Mouse (Mus musculus) neural tube, postnatal 0 days (tissue): Measurements from ENCODE around the gene Elfn2. TPM values are rescaled to one million over a fixed set of nuclear protein-coding genes. Genes with fewer than 3 reads are reported as not detected.

Source experiments
- polyA plus RNA-seq: library from polyadenylated mRNA; unstranded; fragments of >200 nt; fragmentation: Nextera tagmentation; extraction: Ambion mirVana; gene quantifications from 2 replicates; pipeline ENCODE4 v1.2.1, GENCODE M21; 2015

Elfn2 gene
- 12.1 and 13.6 TPM in 2 replicates for polyA plus RNA-seq

GRCm38 (mm10) chr15:78718290-78719250 is at the start of gene Elfn2:
Gene Elfn2, minus strand, starts transcription at chr15:78718771.

Other genes with a start within 250 kb of the Elfn2 start
- 0.14 and 0.46 TPM in 2 replicates for gene Il2rb, start 223.5 kb downstream of the Elfn2 start, polyA plus RNA-seq
- gene C1qtnf6, start 187.4 kb downstream of the Elfn2 start, polyA plus RNA-seq: 10.6 and 11.2 TPM in 2 replicates
- 0.53 and 0.59 TPM in 2 replicates for gene Sstr3, start 174.1 kb downstream of the Elfn2 start, polyA plus RNA-seq
- 8.4 and 12.3 TPM in 2 replicates for gene Rac2, start 146.0 kb downstream of the Elfn2 start, polyA plus RNA-seq
- gene Cyth4, start 121.7 kb downstream of the Elfn2 start, polyA plus RNA-seq: 9.4 and 9.8 TPM in 2 replicates
- gene Mfng, start 54.7 kb upstream of the Elfn2 start, polyA plus RNA-seq: 8.2 and 9.7 TPM in 2 replicates
- 2.6 and 3.0 TPM in 2 replicates for gene Card10, start 84.3 kb upstream of the Elfn2 start, polyA plus RNA-seq
- 16.6 and 17.0 TPM in 2 replicates for gene Cdc42ep1, start 123.9 kb upstream of the Elfn2 start, polyA plus RNA-seq
- gene Lgals2, start 136.8 kb upstream of the Elfn2 start, polyA plus RNA-seq: 0.28 TPM in 1 of 2 replicates, not detected in the other
- gene Gga1, start 158.4 kb upstream of the Elfn2 start, polyA plus RNA-seq: 36.0 and 39.3 TPM in 2 replicates
- not detected in 2 replicates for gene Gm49510, start 180.9 kb upstream of the Elfn2 start, polyA plus RNA-seq
- gene Sh3bp1, start 181.0 kb upstream of the Elfn2 start, polyA plus RNA-seq: 3.8 and 4.8 TPM in 2 replicates
- 117 and 118 TPM in 2 replicates for gene Pdxp, start 195.1 kb upstream of the Elfn2 start, polyA plus RNA-seq
- 224 and 275 TPM in 2 replicates for gene Lgals1, start 208.0 kb upstream of the Elfn2 start, polyA plus RNA-seq
- gene Nol12, start 216.2 kb upstream of the Elfn2 start, polyA plus RNA-seq: 55.4 and 55.8 TPM in 2 replicates
- 21.8 and 27.3 TPM in 2 replicates for gene Triobp, start 229.0 kb upstream of the Elfn2 start, polyA plus RNA-seq